Mouse (Mus musculus): Measurements from ENCODE around the gene Ap1s3.

Ap1s3 gene

DNA sequence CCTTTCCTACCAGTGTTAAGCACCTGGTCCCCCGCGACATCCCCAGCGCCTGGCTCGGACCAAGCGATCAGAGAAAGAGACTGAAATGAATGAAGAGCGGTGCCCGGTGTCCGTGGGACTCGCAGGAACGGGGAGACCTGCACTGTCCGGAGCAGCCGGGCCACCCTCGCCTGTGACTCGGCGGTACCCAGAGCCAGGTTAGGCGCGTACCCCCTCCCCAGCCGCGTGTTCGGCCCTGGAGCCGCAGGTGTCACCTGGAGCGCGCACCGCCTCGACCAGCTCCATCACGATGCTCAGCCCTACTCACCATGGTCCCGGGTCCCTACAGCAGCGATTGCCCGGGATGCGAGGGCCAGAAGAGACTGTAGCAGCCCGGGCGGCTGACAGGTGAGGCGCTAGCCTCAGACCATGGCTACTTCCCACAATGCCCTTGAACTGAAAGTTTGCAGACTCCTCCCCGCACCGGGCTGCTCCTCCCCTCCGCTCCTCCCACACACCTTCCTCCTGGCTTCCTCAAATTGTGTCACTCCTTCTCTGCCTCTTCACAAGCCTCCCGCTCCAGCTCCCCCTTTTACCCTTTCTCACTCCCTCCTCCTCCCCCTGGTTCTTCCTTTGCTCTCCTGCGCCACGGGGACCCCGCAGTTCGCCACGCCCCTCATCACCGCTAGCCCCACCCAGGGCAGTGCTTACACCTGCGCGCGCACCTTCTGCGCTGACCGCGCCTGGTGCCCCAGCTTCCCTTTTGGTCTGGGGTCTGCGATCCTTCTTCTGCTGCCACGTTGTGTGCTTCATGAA lies at the start of gene Ap1s3:
Gene Ap1s3 (minus strand): TSS at position 430 of the 795 bp plus-strand sequence.
- in situ Hi-C loops (cut with MboI, MseI): no loop called here

DNA sequence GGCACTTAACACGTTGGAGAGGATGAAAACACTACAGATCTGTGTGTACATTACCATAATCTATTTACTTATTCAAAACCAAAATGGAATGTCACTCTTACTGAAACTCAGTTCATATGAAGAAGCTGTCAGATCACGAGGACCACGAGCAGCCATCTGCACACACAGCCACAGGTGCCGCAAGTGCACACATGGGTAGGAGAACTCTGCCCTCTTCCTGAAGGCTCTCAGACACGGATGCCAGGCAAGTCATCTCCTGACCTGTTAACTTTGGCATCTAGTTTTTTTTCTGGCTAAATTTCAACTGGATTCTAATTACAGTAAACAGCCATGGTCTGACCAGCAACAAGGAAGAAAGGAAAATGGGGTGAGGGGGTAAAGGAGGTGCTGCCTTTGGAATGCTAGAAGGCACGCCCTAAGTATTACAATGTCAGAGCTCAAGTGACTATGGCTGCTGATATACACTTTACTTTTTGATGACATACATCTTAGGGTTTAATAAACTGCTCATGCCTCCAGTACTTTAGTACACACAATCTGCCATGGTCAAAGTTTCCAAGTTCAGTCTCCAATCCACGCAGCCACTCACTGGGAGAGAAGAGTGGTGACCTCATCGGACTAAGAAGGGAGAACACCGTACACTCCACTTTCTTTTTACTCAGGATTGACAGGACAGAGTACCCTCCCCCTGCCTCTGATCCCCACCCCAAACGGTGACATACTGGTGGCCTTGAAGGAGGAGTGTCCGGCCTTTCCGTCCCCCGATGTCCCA lies 42.6 kb upstream of the Ap1s3 start:
- in situ Hi-C loops (cut with MboI, MseI): no loop called here

DNA sequence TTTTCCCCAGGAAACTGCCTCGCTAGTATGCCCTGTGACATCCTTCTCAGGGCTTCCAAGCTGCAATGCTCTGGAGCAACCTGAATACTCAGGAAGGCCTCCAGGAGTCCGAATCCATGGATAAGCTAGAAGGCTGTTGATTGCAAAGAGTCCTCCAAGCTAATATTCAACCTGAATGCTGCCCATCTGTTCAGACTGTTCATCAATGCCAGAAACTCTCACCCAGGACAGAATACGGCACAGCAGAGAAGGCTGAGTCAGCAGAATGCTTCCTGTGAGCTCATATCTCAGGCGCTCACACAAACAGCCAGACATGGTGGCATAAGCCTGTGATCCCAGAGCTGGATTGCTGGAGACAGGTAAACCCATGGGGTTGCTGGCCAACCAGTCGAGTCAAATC lies 41.3 kb upstream of the Ap1s3 start:
- in situ Hi-C loops (cut with MboI, MseI): no loop called here

DNA sequence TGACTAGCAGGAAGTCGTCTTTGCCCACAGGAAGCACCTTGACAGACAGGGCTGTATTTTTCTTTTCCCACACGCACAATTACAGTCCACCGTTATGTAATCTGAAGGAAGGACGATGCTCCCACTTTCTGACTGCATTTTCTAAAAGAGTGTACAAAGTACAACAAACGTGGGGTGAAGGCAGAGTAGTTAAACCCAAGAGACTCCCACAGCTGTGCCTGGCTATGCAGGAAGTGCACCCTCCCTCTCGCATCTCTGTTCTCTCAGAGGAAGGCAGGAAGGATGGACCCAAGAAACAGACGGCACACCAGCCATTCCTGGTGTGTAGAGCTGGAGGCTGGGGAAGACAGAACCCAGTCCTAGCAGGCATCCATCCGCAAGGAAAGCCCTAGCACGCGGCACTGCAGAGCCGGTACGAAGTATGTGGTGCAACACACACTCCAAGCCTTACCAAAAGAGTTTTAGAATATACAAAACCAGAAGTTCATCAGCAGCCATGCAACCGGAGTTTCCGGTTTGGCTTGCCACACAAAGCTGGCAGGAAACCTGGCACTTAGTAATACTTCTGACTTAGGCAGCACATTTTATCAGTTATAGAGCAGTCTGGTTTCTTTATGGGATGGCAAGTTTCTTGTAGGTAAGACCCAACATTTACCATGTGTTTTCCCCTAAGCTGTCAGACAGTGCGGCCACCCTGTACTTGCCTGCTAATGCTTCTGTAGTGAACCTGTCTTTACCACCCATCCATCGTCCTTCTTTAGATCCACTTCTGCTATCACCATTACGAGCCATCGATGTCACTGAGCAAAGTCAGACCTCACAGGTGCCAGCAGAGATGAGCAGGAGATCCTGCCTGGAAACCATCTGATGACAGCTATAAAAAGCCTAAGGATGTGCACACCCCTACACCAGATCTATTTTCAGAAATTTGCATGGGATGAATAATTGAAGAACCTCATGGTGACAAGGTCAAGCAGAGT lies 39.7 kb upstream of the Ap1s3 start:
- in situ Hi-C loops (cut with MboI, MseI): no loop called here

DNA sequence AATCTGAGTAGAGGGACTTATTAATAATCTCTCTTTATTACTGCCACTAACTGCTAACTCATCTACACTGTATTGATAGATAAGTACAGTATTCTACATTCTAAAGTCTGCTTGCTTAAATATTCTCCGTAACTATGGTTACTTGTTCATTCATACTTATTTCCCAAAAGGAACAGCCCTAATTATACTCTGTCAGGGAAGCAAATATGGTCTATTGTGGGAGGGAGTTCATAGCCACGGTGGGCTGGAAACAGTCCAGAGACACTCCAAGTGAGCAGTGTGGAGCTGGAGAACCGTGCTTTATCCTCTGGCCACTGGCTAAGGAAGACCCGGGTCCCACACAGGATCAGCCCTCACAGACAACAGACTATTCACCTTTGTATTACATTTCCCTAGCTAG lies 38.9 kb upstream of the Ap1s3 start:
- in situ Hi-C loops (cut with MboI, MseI): no loop called here

DNA sequence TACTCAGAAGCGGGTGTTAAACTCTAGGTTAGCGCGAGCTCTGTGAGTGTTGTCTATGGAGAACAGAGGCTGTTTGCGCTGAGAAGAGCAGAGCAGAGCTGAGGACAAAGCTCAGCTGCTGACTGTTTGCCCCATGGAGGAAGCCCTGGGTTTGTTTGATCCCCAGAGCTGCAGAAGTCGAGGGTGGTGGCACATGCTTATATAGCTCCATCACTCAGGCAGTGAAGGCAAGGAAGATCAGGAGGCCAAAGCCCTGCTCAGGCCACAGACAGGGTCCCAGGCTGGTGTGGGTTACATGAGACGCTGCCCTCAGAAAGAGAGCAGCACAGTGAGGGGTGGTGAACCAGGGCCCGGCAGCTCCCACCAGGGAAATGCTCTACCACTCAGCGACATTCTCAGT lies 38.4 kb upstream of the Ap1s3 start:
- in situ Hi-C loops (cut with MboI, MseI): no loop called here

DNA sequence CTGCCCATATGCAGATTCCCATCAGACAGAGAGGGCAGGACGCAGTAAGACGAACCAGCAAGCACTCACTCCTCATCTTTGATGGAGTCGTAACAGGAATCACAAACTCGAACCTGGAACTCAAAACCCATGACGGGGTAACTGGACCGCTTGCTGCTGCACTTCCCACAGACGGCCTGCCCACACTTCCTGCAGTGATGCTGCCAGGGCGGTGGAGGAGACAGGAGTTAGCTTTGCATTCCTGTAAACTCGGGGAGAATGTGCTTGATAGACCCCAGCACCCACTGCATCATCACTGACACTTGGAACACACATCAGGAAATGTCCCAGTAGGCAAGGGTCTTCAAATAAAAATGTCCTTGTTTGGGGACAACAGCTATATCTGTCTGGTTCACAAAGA lies 35.6 kb upstream of the Ap1s3 start:
- in situ Hi-C loops (cut with MboI, MseI): loop anchor here (10.0 kb wide), 1 partner anchor 457 kb away; no protein-coding TSS in a partner anchor

DNA sequence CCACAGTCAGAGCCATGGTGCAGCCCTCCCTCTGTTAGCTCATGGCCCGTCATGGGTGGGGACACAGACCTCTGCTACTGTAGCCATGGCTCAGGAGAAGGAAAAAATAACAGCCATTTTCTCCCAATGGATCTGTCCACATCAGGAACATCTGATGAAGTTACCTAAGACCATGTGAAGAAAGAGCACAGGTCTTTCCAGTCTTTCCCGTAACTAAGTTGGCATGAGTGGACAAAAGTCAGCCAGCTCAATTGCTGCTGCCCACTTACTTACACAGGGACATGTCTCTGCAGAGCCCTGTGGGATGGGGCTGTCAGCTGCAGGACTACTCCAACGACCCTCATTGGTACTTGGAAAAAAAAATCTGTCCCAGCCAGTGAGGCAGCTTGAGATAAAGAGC lies 34.9 kb upstream of the Ap1s3 start:
- in situ Hi-C loops (cut with MboI, MseI): loop anchor here (10.0 kb wide), 1 partner anchor 458 kb away; no protein-coding TSS in a partner anchor

DNA sequence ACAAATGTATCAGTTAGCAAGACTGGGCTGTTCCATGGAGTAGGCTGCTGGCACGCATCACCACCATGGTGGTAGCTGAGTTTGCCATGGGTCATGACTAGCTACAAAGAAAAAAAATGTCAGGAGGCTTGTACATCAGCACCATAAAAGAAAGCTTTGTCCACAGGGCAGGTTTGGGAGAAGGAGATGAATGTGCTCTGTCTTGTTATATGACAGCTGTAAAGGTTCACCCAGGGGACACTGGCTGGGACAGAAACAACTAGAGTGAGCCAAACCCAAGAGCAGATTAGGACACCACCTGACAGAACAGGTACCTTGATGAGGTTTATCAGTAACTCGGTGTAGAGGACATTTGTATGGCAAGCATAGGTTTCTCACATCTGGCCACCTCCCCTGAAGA lies 32.9 kb upstream of the Ap1s3 start:
- in situ Hi-C loops (cut with MboI, MseI): loop anchor here (10.0 kb wide), 1 partner anchor 460 kb away; no protein-coding TSS in a partner anchor

DNA sequence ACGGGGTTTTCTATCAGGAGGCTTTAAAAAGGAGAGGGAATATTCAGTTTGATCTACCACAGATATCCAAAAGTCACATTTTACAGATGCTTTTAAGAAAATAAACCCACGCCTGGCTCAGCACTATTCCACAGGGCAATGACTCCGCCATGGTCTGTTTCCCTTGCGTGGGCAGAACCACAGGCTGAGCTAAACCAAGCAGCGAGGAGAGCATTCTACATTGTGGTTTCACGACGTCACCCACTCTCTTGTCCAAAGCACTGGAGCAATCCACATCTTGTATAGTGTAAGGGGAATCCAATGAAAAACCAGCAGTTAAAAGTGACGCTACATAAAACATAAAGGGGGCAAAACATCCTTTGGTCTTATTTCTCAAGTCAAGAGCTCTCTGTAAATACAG lies 31.7 kb upstream of the Ap1s3 start:
- in situ Hi-C loops (cut with MboI, MseI): loop anchor here (10.0 kb wide), 1 partner anchor 461 kb away; no protein-coding TSS in a partner anchor

DNA sequence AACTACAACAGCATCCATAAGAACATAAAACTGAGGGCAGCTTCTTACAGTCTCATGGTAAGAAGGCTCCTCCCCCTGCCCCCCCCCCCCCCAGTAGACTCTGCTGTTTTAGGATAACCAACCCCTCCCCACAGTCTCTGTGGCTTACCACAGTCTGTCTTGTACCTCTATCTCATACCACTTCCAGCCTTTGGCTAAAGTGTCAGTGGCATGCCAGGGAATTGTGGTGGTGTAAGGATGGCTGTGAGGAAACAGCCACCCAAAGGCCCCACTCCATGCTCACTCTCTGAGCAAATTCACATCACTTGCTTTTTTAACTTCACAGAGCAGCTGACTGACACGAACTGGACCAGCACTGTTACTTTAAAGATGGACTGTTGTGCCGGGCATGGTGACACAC lies 26.7 kb upstream of the Ap1s3 start:
- in situ Hi-C loops (cut with MboI, MseI): no loop called here

DNA sequence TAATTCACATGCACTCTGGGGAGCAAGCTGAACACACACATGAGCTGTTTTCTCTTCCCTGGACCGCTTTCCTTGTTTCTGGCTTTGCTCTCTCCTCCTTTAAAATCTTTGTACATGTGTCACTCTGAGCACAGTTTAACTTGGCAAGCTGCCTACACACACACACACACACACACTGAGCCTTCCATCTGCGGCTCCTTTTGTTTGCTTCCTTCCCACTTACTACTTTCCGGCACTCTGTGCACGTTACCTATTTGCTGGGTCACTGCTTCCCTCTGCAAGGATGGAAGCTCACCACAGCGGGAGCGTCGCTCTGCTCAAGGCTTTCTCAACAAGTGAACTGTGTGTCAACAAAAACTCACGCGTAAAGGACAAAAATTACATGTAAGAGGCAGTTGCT lies 25.6 kb upstream of the Ap1s3 start:
- in situ Hi-C loops (cut with MboI, MseI): no loop called here

DNA sequence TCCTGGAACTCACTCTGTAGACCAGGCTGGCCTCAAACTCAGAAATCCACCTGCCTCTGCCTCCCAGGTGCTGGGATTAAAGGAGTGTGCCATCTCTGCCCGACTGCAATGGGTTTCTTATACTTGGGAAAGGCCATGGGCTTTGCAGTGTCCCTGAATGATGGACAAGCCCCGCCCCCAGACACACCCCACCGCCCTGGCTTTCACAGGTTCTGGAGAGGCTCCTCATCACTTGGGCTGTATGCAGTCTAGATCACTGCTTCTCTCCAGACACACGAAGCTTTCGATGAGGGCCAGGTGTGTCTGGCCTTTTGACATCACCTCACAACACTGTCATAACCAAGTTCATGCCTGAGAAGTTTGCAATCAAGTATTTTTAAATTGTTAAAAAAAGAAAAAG lies 25.2 kb upstream of the Ap1s3 start:
- in situ Hi-C loops (cut with MboI, MseI): no loop called here

DNA sequence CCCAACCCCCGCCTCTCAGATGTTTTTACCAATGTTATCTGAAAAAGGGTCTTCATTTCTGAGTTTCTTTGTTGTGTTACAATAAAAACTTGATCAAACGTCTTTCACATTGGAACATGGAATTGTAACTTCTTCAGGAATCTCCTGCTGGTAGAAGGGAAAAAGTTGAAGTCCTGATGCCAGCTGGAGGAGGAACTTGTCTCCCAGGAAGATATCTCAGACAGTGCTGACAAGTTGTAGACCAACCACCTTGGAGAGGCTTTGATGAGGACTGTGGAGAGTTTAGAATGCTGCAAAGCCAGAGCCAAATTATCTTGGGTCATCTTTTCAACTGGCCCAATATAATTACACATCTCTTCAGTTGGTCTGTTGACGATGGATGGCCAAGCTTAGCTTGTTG lies 20.7 kb upstream of the Ap1s3 start:
- in situ Hi-C loops (cut with MboI, MseI): no loop called here

DNA sequence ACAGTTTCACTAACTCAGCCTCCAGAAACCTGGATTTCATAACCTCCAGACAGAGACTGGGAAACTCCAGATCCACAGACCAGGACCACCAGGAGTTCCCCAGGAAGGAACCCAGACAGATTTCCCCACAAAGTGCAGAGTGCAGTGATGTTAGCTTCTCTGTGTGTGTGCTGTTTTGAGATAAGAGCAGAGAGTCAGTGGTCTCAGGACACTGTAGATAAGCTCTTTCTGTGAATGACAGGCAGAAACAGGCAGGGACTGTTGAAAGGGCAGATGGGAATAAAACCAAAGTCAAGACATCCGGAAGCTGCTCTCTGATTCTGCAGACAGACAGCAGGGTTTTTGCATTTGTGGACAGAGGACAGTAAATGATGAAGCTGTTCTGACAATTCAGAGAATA lies 15.5 kb upstream of the Ap1s3 start:
- in situ Hi-C loops (cut with MboI, MseI): no loop called here

DNA sequence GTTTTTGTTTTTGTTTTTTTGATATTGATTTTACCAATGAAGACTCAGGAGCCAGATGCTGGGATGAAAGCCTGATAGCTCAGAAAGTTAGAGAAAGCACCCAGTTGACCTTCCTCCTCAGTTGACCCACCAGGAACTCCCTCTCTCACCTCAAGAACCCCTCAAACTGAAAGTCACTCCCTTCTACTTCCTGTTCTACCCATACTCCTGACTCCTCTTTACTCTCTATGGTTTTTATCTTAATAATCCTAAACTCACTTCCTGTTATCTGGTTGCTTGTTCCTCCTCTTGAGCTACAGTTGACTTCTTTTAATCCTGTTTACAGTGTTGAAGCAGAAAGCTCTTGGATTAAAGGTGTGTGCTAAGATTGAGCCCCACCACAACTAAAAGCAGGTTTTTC lies 12.3 kb upstream of the Ap1s3 start:
- in situ Hi-C loops (cut with MboI, MseI): loop anchor here (5.0 kb wide), 1 partner anchor 957 kb away; no protein-coding TSS in a partner anchor

DNA sequence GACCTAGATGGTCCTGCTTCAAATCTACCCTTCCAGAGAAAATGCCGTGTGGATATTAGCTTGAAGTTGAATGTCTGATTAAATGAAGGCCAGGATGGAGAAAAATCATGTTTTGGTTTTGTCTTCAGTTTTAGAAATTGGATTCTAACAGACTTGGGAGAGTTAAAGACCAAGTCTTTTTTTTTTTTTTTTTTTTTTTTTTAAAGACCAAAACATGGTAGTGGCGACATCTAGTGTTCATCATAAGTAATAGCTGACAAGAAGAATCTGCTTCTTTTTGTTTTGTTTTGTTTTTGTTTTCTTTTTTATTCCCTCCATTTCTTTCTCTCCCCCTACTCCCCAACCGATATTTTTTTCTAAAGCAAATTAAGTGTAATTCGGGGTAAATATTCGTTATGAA lies 11.2 kb upstream of the Ap1s3 start:
- in situ Hi-C loops (cut with MboI, MseI): loop anchor here (5.0 kb wide), 1 partner anchor 956 kb away; no protein-coding TSS in a partner anchor

DNA sequence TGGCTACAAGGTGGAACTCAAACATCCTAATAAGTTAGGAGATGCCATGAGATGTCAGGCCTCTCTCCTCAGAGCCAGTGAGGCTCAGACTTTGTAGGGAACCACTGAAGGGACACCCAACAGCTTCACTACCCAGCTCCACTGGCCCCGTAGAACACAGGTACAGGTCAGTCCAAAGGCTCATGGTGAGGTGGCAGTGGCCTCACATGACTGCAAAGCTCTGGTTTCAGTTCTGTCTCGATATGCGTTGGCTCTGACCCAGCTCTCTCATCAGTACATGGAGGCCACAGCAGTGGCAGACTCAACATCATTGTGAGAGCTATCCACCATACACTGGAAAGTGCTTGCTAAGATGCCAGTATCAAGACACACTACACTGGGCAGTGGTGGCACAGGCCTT lies 9.0 kb upstream of the Ap1s3 start:
- in situ Hi-C loops (cut with MboI, MseI): loop anchor here (5.0 kb wide), 1 partner anchor 953 kb away; no protein-coding TSS in a partner anchor

DNA sequence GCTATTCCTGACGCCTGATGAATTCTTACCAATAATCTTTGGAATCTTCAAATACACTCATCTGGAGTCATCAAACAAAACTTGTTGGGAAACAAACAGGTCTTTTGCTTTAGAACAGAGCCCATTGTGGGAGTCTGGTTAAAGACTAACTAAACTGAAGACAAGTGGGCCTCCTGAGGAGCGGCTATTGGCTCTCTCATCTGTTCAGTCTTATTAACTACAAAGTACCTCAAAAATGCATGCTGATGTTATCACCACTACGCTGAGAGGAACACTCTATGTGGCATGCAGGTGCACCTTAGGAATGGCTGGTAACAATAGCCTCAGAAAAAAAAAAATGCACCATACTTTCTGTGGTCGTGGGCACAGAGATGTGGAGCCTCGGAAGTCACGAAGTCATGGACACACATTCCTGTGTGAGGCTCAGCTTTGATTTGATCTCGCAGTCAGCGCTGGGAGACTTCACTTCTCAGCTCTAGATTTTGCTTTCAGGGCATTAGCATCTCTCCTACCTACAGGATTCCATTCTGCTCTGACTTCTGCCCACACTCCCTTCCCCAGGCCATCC lies 6.4 kb upstream of the Ap1s3 start:
- in situ Hi-C loops (cut with MboI, MseI): no loop called here

DNA sequence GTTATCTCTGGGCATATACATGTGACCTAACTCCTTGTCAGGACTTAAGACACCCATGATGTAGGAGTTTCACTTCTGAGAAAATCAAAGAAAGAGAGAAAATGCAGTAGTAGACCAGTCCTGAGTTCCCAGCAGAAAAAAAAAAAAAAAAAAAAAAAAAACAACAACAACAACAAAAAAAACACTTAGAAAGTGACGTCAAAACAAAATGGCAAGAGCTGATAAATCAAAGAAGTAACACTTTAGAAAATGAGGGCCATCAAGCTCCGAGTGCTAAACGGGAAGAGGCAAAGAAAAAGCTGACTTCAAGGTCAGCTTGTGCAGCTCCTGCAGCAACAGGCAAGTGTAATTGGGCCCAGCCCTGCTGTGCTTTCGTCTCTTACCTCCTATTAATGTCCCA lies 3.9 kb upstream of the Ap1s3 start:
- in situ Hi-C loops (cut with MboI, MseI): no loop called here

DNA sequence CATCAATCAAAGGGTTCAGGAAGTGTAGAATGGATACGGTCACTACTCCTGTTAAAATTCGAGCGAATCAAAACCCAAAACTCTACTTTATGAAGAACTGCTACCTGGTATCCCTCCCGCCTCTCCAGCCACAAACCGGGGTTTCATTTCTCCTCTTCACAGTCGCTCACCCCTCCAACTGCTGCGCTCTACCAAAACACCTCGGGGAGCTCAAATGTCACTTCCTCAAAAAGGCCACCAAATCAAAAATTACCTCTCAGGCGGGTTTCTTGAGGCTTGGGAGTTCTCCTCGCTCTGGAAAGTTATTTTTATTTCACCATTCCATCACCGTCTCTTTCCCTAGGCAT lies 603 bp downstream of the Ap1s3 start:
- in situ Hi-C loops (cut with MboI, MseI): no loop called here
